In genomic region chr8:84256822-84257610, GRCm38 (mm10) we compare ENCODE assay signal across 8 mouse cellular contexts. TPM values are rescaled to one million over a fixed set of nuclear protein-coding genes. Genes with fewer than 3 reads are reported as not detected.
DNase-seq lines count a peak whose midpoint lies in the region; ATAC-seq and TF ChIP-seq lines count a peak whose summit lies in the region.

Mri1 (minus strand) TSS chr8:84257326.

- in situ Hi-C loops in CH12.LX (cut with MboI; ENCODE audit: low pct_ligation_motif_present, low pct_unique_long_range_greater_than_20kb, low sequenced_read_pairs), result no loop called here

- peaks cover 7% of the 10 kb centered on the region; the same call in 1 of the 2 replicates for H3K79me2 ChIP-seq in CH12.LX (replicated peaks; ENCODE audit: control insufficient read depth, extremely low read depth, insufficient read depth, poor library complexity, severe bottlenecking)

- H3K36me3 ChIP-seq in CH12.LX (replicated peaks in 1 of 2; ENCODE audit: control insufficient read depth in 1 of 2, insufficient read depth in 1 of 2, low read length in 1 of 2), result peaks cover 64 to 79% of the 10 kb centered on the region in 2 experiments
- H3K36me3 ChIP-seq in heart, embryonic 12.5 days, result peaks cover 76% of the 10 kb centered on the region
- peaks cover 69% of the 10 kb centered on the region for H3K36me3 ChIP-seq in kidney, embryonic 16.5 days (ENCODE audit: insufficient read depth, low read length)
- peaks cover 5% of the 10 kb centered on the region for H3K36me3 ChIP-seq in liver, embryonic 14.5 days (replicated peaks; ENCODE audit: control insufficient read depth, insufficient read depth, low read depth)
- H3K36me3 ChIP-seq in neural tube, embryonic 11.5 days (ENCODE audit: control insufficient read depth, insufficient read depth, low read length), result peaks cover 17% of the 10 kb centered on the region
- H3K36me3 ChIP-seq in stomach, embryonic 16.5 days (ENCODE audit: control insufficient read depth, insufficient read depth, low read length), result peaks cover 19% of the 10 kb centered on the region; the same call in 1 of the 2 replicates

- peak within 1 kb of the TSS; percentile 53 for H3K4me2 ChIP-seq in CH12.LX (ENCODE audit: insufficient read depth, low read depth, poor library complexity, severe bottlenecking)
- H3K4me2 ChIP-seq in heart, embryonic 12.5 days, result peak within 1 kb of the TSS; percentile 96
- H3K4me2 ChIP-seq in kidney, embryonic 16.5 days (replicated peaks; ENCODE audit: low read depth, low read length), result peak within 1 kb of the TSS; percentile 97
- H3K4me2 ChIP-seq in liver, embryonic 14.5 days (ENCODE audit: low read depth), result peak within 1 kb of the TSS; percentile 66
- H3K4me2 ChIP-seq in neural tube, embryonic 11.5 days (ENCODE audit: low read depth), result peak within 1 kb of the TSS; percentile 98
- peak within 1 kb of the TSS; percentile 87 for H3K4me2 ChIP-seq in stomach, embryonic 16.5 days (ENCODE audit: low read depth, low read length)

- peak; percentile 85 for TF ChIP-seq POLR2A in CH12.LX (IDR thresholded peaks at IDR 0.05; ENCODE audit: low read depth, low read length)

- H3K4me1 ChIP-seq in CH12.LX (ENCODE audit: control insufficient read depth in 1 of 2, insufficient read depth in 2 of 2), result peaks cover 7 to 14% of the 10 kb centered on the region in 2 experiments
- H3K4me1 ChIP-seq in brown adipose tissue, adult 24 weeks (ENCODE audit: control insufficient read depth, insufficient read depth, insufficient read length, low read length), result peaks cover 8% of the 10 kb centered on the region
- peaks cover 16% of the 10 kb centered on the region for H3K4me1 ChIP-seq in heart, embryonic 12.5 days (replicated peaks)
- peaks cover 15% of the 10 kb centered on the region for H3K4me1 ChIP-seq in kidney, embryonic 16.5 days (ENCODE audit: insufficient read depth, low read length)
- peaks cover 5 to 14% of the 10 kb centered on the region in 2 experiments for H3K4me1 ChIP-seq in liver, embryonic 14.5 days (replicated peaks; ENCODE audit: control insufficient read depth in 2 of 2, insufficient read depth in 2 of 2, low read length in 1 of 2)
- H3K4me1 ChIP-seq in neural tube, embryonic 11.5 days (ENCODE audit: control insufficient read depth, insufficient read depth, low read length), result peaks cover 9% of the 10 kb centered on the region; the same call in 1 of the 2 replicates
- H3K4me1 ChIP-seq in stomach, embryonic 16.5 days (ENCODE audit: control insufficient read depth, insufficient read depth, low read length), result peaks cover 17% of the 10 kb centered on the region

- no peaks in the 10 kb centered on the region for H3K9me3 ChIP-seq in CH12.LX (replicated peaks; ENCODE audit: low read length)
- H3K9me3 ChIP-seq in heart, embryonic 12.5 days (replicated peaks), result no peaks in the 10 kb centered on the region
- H3K9me3 ChIP-seq in kidney, embryonic 16.5 days (ENCODE audit: low read length), result no peaks in the 10 kb centered on the region
- no peaks in the 10 kb centered on the region for H3K9me3 ChIP-seq in liver, embryonic 14.5 days (ENCODE audit: control insufficient read depth, low read length)
- no peaks in the 10 kb centered on the region for H3K9me3 ChIP-seq in neural tube, embryonic 11.5 days (ENCODE audit: control insufficient read depth, low read length)
- H3K9me3 ChIP-seq in stomach, embryonic 16.5 days (replicated peaks; ENCODE audit: control insufficient read depth, low read length), result no peaks in the 10 kb centered on the region

- TF ChIP-seq RAD21 in CH12.LX (IDR thresholded peaks at IDR 0.05; ENCODE audit: low read depth, low read length), result no peak

- no peaks in the 10 kb centered on the region for H3K27me3 ChIP-seq in CH12.LX (replicated peaks)
- H3K27me3 ChIP-seq in heart, embryonic 12.5 days (replicated peaks), result no peaks in the 10 kb centered on the region
- H3K27me3 ChIP-seq in kidney, embryonic 16.5 days (ENCODE audit: insufficient read depth, low read length), result no peaks in the 10 kb centered on the region
- H3K27me3 ChIP-seq in liver, embryonic 14.5 days (ENCODE audit: control insufficient read depth, insufficient read depth, low read length), result no peaks in the 10 kb centered on the region
- no peaks in the 10 kb centered on the region for H3K27me3 ChIP-seq in neural tube, embryonic 11.5 days (ENCODE audit: control insufficient read depth, insufficient read depth, low read length)
- H3K27me3 ChIP-seq in stomach, embryonic 16.5 days (ENCODE audit: control insufficient read depth, insufficient read depth, low read length), result no peaks in the 10 kb centered on the region

- H3K4me3 ChIP-seq in CH12.LX (replicated peaks in 1 of 3; ENCODE audit: low read depth in 2 of 3, low read length in 2 of 3, poor library complexity in 1 of 3), result peak within 1 kb of the TSS; percentile 85 to 95 (median 91)
- H3K4me3 ChIP-seq in brown adipose tissue, adult 24 weeks (ENCODE audit: insufficient read depth, low read depth, low read length), result peak within 1 kb of the TSS; percentile 87
- peak within 1 kb of the TSS; percentile 88 for H3K4me3 ChIP-seq in heart, embryonic 12.5 days
- H3K4me3 ChIP-seq in kidney, embryonic 16.5 days (ENCODE audit: low read length), result peak within 1 kb of the TSS; percentile 86
- H3K4me3 ChIP-seq in liver, embryonic 14.5 days (ENCODE audit: insufficient read depth in 1 of 2, low read depth in 2 of 2, low read length in 2 of 2), result peak within 1 kb of the TSS; percentile 66 to 83
- H3K4me3 ChIP-seq in neural tube, embryonic 11.5 days (ENCODE audit: low read depth, low read length), result peak within 1 kb of the TSS; percentile 81
- H3K4me3 ChIP-seq in stomach, embryonic 16.5 days (replicated peaks; ENCODE audit: low read length), result peak within 1 kb of the TSS; percentile 73

- dilution Hi-C loops in CH12.LX (cut with MboI; ENCODE audit: extremely low pct_ligation_motif_present, extremely low pct_unique_long_range_greater_than_20kb, low sequenced_read_pairs), result no loop called here

- WGBS in heart, embryonic 12.5 days, result under 1% methylated on average over 64 of the region's 64 CpGs
- WGBS in kidney, embryonic 16.5 days, result under 1% methylated on average over 64 of the region's 64 CpGs
- WGBS in liver, embryonic 14.5 days (ENCODE audit: insufficient replicate concordance), result under 1% methylated on average over 64 of the region's 64 CpGs
- under 1% methylated on average over 64 of the region's 64 CpGs for WGBS in neural tube, embryonic 11.5 days
- under 1% methylated on average over 64 of the region's 64 CpGs for WGBS in stomach, embryonic 16.5 days

- no peak for TF ChIP-seq EP300 in CH12.LX (IDR thresholded peaks at IDR 0.05; ENCODE audit: low read length)
- TF ChIP-seq EP300 in liver, embryonic 14.5 days (IDR thresholded peaks at IDR 0.05; ENCODE audit: low read depth), result no peak

- peak within 1 kb of the TSS; percentile 77 for H3K27ac ChIP-seq in CH12.LX (ENCODE audit: insufficient read depth, low read depth)
- H3K27ac ChIP-seq in brown adipose tissue, adult 24 weeks (replicated peaks; ENCODE audit: low read depth, low read length), result peak within 1 kb of the TSS; percentile 78
- peak within 1 kb of the TSS; percentile 93 for H3K27ac ChIP-seq in heart, embryonic 12.5 days (ENCODE audit: poor library complexity, severe bottlenecking)
- peak within 1 kb of the TSS; percentile 95 for H3K27ac ChIP-seq in kidney, embryonic 16.5 days (ENCODE audit: low read length)
- peak within 1 kb of the TSS; percentile 41 for H3K27ac ChIP-seq in liver, embryonic 14.5 days
- peak within 1 kb of the TSS; percentile 84 for H3K27ac ChIP-seq in neural tube, embryonic 11.5 days (ENCODE audit: low read depth, low read length)
- H3K27ac ChIP-seq in stomach, embryonic 16.5 days (ENCODE audit: low read length), result peak within 1 kb of the TSS; percentile 92

- TF ChIP-seq CTCF in CH12.LX (conservative IDR thresholded peaks at IDR 0.05 in 1 of 2, IDR thresholded peaks at IDR 0.05 in 1 of 2; ENCODE audit: low read depth in 2 of 2, low read length in 2 of 2), result no peak
- peak; percentile 28 for TF ChIP-seq CTCF in liver, embryonic 14.5 days (IDR thresholded peaks at IDR 0.05; ENCODE audit: low read depth)

- peak within 1 kb of the TSS; percentile 74 for H3K9ac ChIP-seq in CH12.LX (ENCODE audit: insufficient read depth, low read depth)
- peak within 1 kb of the TSS; percentile 94 for H3K9ac ChIP-seq in heart, embryonic 12.5 days
- H3K9ac ChIP-seq in kidney, embryonic 16.5 days (replicated peaks; ENCODE audit: low read length), result peak within 1 kb of the TSS; percentile 84
- peak within 1 kb of the TSS; percentile 50 for H3K9ac ChIP-seq in liver, embryonic 14.5 days (replicated peaks)
- peak within 1 kb of the TSS; percentile 79 for H3K9ac ChIP-seq in neural tube, embryonic 11.5 days (ENCODE audit: low read length)
- H3K9ac ChIP-seq in stomach, embryonic 16.5 days (ENCODE audit: low read length), result peak within 1 kb of the TSS; percentile 86

- peak; percentile 81 for DNase-seq in CH12.LX (ENCODE audit: extremely low read depth)
- DNase-seq in liver, embryonic 14.5 days (ENCODE audit: low read depth in 3 of 3, low spot score in 3 of 3), result peak; percentile 79 to 83 (median 80)
- peak; percentile 94 for DNase-seq in neural tube, embryonic 11.5 days (ENCODE audit: low spot score)

- ATAC-seq in erythroid progenitor cell, adult 5-6 weeks (replicated peaks; ENCODE audit: low FRiP score, poor library complexity, severe bottlenecking), result peak; percentile 92
- peak; percentile 87 for ATAC-seq in heart, embryonic 12.5 days (ENCODE audit: insufficient number of reproducible peaks, low FRiP score)
- peak; percentile 90 for ATAC-seq in kidney, embryonic 16.5 days (ENCODE audit: low FRiP score, low TSS enrichment)
- ATAC-seq in liver, embryonic 14.5 days (ENCODE audit: insufficient read depth), result peak; percentile 89
- peak; percentile 90 for ATAC-seq in neural tube, embryonic 11.5 days (ENCODE audit: insufficient read depth, low FRiP score, low TSS enrichment)
- peak; percentile 84 for ATAC-seq in stomach, embryonic 16.5 days (ENCODE audit: insufficient read depth, low FRiP score)

TF ChIP-seq in CH12.LX, 34 proteins besides CTCF, POLR2A, EP300 and RAD21 (continues in another document):
- no peak for TF ChIP-seq PAX5 (IDR thresholded peaks at IDR 0.05; ENCODE audit: low read length)

RNA-seq across cellular contexts. Expression of gene Mri1, which starts in this region (rescaled TPM):
- total RNA-seq in CH12.LX (2012; rRNA removed), result 51.6 and 58.6 TPM in 2 replicates
- total RNA-seq in CH12.LX (2014; rRNA removed), result 79.7 and 102 TPM in 2 replicates
- 62.1 and 70.8 TPM in 2 replicates for polyA plus RNA-seq in CH12.LX (2012; ENCODE audit: insufficient read length, low read depth)
- 12.9 and 13.0 TPM in 2 replicates for polyA plus RNA-seq in brown adipose tissue, adult 24 weeks (2012; ENCODE audit: insufficient read depth, insufficient read length, missing spikeins)
- 6.7 and 7.2 TPM in 2 replicates for total RNA-seq in erythroid progenitor cell, adult 5-6 weeks (2015; ENCODE audit: low replicate concordance)
- total RNA-seq in erythroid progenitor cell, adult 5-6 weeks (2017; ENCODE audit: low replicate concordance), result 3.6 and 4.8 TPM in 2 replicates
- polyA plus RNA-seq in heart, embryonic 12.5 days (2016; fragmentation: Nextera tagmentation; extraction: Ambion mirVana), result 48.2 and 50.9 TPM in 2 replicates
- polyA plus RNA-seq in kidney, embryonic 16.5 days (2015; fragmentation: Nextera tagmentation; extraction: Ambion mirVana), result 70.1 and 71.1 TPM in 2 replicates
- 15.6 and 17.2 TPM in 2 replicates for polyA plus RNA-seq in liver, embryonic 14.5 days (2012; rRNA removed)
- 27.1 and 28.7 TPM in 2 replicates for polyA plus RNA-seq in liver, embryonic 14.5 days (2014; fragmentation: Nextera tagmentation; extraction: Ambion mirVana)
- 50.7 and 55.9 TPM in 2 replicates for polyA plus RNA-seq in neural tube, embryonic 11.5 days (2014; fragmentation: Nextera tagmentation; extraction: Ambion mirVana)
- polyA plus RNA-seq in stomach, embryonic 16.5 days (2015; fragmentation: Nextera tagmentation; extraction: Ambion mirVana), result 49.2 and 55.0 TPM in 2 replicates

Comparison
In these comparisons a context has a peak if more than half of its experiments do, and no peak if none do; other contexts are left out.
1. Peak in every context shown above with its lines: DNase-seq, ATAC-seq, H3K4me3 ChIP-seq and H3K27ac ChIP-seq.
2. RNA of gene Mri1 (total RNA-seq): 51.6 to 102 TPM in CH12.LX; 3.6 to 7.2 TPM in erythroid progenitor cell, adult 5-6 weeks; every median in the first group is over 4 times any median in the second.
3. H3K27ac ChIP-seq: peak in every context shown above with its lines; median percentile 95 in kidney, embryonic 16.5 days; 93 in heart, embryonic 12.5 days; 92 in stomach, embryonic 16.5 days; 84 in neural tube, embryonic 11.5 days; 78 in brown adipose tissue, adult 24 weeks; 77 in CH12.LX; 41 in liver, embryonic 14.5 days.